Mouse (Mus musculus) MEL (cell line): ENCODE measurements at regions not wholly inside any gene's neighbourhood (a gene's known extent, or its start where the extent isn't known, plus 50 kb on each side); places are given as distances from the start of the nearest gene placed in this dataset.

ENCODE experiments used
- CTCF ChIP-seq, 3 experiments: IDR thresholded peaks in 2 of 3; conservative IDR thresholded peaks in 1 of 3; 2 replicates each; pipeline ENCODE4 v1.5.1; 2011 to 2012; ENCODE audit warnings: low read length in 3 of 3, low read depth in 2 of 3, mild to moderate bottlenecking in 2 of 3, improper control_type of control experiment in 1 of 3, inconsistent platforms in 1 of 3, mixed read lengths in 1 of 3, moderate library complexity in 1 of 3; ENCODE audit not compliant: control insufficient read depth in 1 of 3, insufficient read depth in 1 of 3, poor library complexity in 1 of 3, severe bottlenecking in 1 of 3
- JUND ChIP-seq: IDR thresholded peaks from 2 replicates; pipeline ENCODE4 v1.6.1; 2011; ENCODE audit warnings: low read depth, mild to moderate bottlenecking, improper control_type of control experiment, low read length
- NELFE ChIP-seq: IDR thresholded peaks from 2 replicates; pipeline ENCODE4 v1.6.1; 2011; ENCODE audit warnings: low read depth, low read length, improper control_type of control experiment
- USF1 ChIP-seq: IDR thresholded peaks from 2 replicates; pipeline ENCODE4 v1.6.1; 2014; ENCODE audit warnings: low read depth, mild to moderate bottlenecking, inconsistent platforms, low read length, improper control_type of control experiment, moderate library complexity

DNA sequence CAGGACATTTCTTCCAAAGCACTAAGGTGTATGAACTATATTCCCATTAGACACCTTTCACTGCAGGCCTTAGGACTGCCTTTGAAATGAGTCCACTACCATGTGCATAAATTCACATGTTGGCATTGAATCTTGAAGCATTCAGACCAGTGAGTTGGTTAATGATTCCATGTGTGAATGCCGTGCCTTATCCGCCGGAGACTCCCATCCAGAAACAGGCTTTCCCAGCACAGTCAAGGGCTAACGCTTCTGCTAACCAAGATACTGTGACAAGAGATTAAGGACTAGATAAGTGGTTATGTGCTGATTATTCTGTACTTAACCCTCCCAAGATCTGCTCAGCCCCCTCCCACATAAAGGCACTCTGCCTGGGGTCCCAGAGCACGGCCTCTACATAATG lies 287.9 kb upstream of the Meis1 start:
- no peak for TF ChIP-seq CTCF (IDR thresholded peaks at IDR 0.05 in 2 of 3, conservative IDR thresholded peaks at IDR 0.05 in 1 of 3; ENCODE audit: control insufficient read depth in 1 of 3, insufficient read depth in 1 of 3, low read depth in 2 of 3, low read length in 3 of 3, poor library complexity in 1 of 3, severe bottlenecking in 1 of 3)
- no peak for TF ChIP-seq USF1
- no peak for TF ChIP-seq NELFE
- TF ChIP-seq JUND, result no peak
